Mouse (Mus musculus): ENCODE data around the gene Cttnbp2nl.

DNA sequence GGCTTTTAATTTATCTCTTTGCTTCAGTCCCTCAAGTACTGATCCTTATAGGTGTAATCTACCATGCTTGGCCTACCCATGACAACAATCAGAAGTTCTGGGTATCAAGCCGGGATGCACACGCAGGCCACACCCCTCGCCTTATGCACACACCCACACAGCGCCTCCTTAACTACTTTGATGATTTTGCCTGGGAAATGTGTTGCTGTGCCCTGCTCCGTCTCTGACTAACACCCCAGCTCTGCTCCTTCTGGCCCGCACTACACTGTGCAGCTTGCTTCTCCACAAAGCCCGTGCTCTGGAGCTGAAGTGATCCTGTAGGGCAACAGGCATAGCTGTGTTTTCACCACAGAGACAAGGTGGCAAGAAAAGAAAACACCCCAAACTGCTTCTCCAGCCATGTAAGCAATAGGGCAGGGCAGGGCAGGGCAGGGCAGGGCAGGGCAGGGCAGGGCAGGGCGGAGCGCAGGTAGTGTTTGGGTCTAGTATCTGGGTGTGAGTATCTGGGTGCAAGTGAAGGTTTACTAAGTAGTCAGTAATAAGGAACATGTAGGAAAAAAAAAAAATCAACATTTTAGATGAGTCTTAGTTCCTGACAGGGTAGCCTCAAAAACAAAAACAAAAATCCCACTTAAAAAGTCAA lies 11.8 kb downstream of the Cttnbp2nl start:
- TF ChIP-seq CTCF (IDR thresholded peaks at IDR 0.05) (no peak), EP300 (IDR thresholded peaks at IDR 0.05) (no peak)

Data from lung, postnatal 0 days (tissue).